Mouse (Mus musculus) hindbrain, embryonic 14.5 days (tissue): Measurements from ENCODE around the gene Vsig10l. TPM values are rescaled to one million over a fixed set of nuclear protein-coding genes. Genes with fewer than 3 reads are reported as not detected.

ENCODE experiments used
- ATAC-seq: fragments of 200-750 bp; cut with Nextera tagmentation; 2 replicates; pipeline ENCODE4 v1.8.0; 2017; ENCODE audit warnings: moderate number of reproducible peaks, mild to moderate bottlenecking, moderate TSS enrichment, moderate library complexity; ENCODE audit not compliant: low FRiP score
- DNase-seq: peaks from one replicate; pipeline ENCODE4 v3.0.0-alpha.2; 2015; ENCODE audit warnings: low spot score
- H3K27ac ChIP-seq: fragments of 300-500 bp; sonication (generic); 2 replicates; pipeline ENCODE4 v1.5.1; 2014; ENCODE audit warnings: mild to moderate bottlenecking, moderate library complexity
- H3K27me3 ChIP-seq: fragments of 300-500 bp; sonication (generic); 2 replicates; pipeline ENCODE4 v1.6.1; 2014; ENCODE audit warnings: mild to moderate bottlenecking, low read length, mixed read lengths; ENCODE audit not compliant: control insufficient read depth, insufficient read depth
- H3K36me3 ChIP-seq: fragments of 300-500 bp; sonication (generic); replicated peaks from 2 replicates; pipeline ENCODE4 v1.6.1; 2014; ENCODE audit not compliant: control insufficient read depth, insufficient read depth
- H3K4me1 ChIP-seq: fragments of 300-500 bp; sonication (generic); replicated peaks from 2 replicates; pipeline ENCODE4 v1.6.1; 2014; ENCODE audit warnings: antibody characterized with exemption, low read length, mixed read lengths; ENCODE audit not compliant: control insufficient read depth, insufficient read depth
- H3K4me2 ChIP-seq: fragments of 300-500 bp; sonication (generic); replicated peaks from 2 replicates; pipeline ENCODE4 v1.6.1; 2014; ENCODE audit warnings: mild to moderate bottlenecking, moderate library complexity
- H3K4me3 ChIP-seq: fragments of 300-500 bp; sonication (generic); replicated peaks from 2 replicates; pipeline ENCODE4 v1.5.1; 2014; ENCODE audit warnings: mild to moderate bottlenecking, low read length
- H3K9ac ChIP-seq: fragments of 300-500 bp; sonication (generic); 2 replicates; pipeline ENCODE4 v1.6.1; 2014
- H3K9me3 ChIP-seq: fragments of 300-500 bp; sonication (generic); 2 replicates; pipeline ENCODE4 v1.6.1; 2016; ENCODE audit warnings: low read length; ENCODE audit not compliant: control insufficient read depth
- WGBS: fragments of 180-500 bp; shearing (Covaris S2); extraction: QIAGEN DNeasy Blood & Tissue Kit; methylation state at CpG from one replicate; pipeline ENCODE4 v1.1.7; 2014; 5-methylcytosine and 5-hydroxymethylcytosine counted together
- polyA plus RNA-seq: library from polyadenylated mRNA; unstranded; fragments of >200 nt; fragmentation: Nextera tagmentation; extraction: Ambion mirVana; gene quantifications from 2 replicates; pipeline ENCODE4 v1.2.1, GENCODE M21; 2014

Gene Vsig10l
- 15.6 and 17.8 TPM in 2 replicates for polyA plus RNA-seq

DNA sequence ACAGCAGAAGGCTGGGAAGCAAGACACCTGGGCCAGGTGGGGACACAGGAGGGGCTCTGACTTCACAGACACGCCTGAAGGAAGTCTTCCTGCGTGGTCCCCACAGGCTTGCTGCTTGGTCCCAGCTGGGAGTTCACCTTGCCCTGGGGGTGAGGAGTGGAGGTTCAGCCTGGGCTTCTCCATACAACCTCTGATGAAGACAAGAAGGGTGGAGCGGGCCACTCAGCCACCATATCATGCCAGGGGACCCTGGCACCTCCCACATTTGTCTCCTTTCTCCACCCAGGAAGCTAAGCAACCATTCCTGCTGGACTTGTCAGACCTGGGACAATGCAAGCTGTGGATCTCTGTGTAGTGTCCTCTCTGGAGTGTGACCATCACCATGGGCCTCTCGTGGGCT, at the start of gene Vsig10l:
Gene Vsig10l, plus strand, starts transcription at position 301 of the 400 bp plus-strand sequence.
- Histone ChIP-seq H3K27ac (no peak within 1 kb of the TSS), H3K9me3 (no peaks in the 10 kb centered on the region), H3K4me3 (no peak within 1 kb of the TSS), H3K4me2 (no peak within 1 kb of the TSS), H3K27me3 (peaks cover 27% of the 10 kb centered on the region), H3K36me3 (no peaks in the 10 kb centered on the region), H3K9ac (no peak within 1 kb of the TSS), H3K4me1 (peaks cover 13% of the 10 kb centered on the region; the same call in 1 of the 2 replicates)
- 72% methylated on average over 4 of the region's 4 CpGs for WGBS
- ATAC-seq (no peak), DNase-seq (no peak)

DNA sequence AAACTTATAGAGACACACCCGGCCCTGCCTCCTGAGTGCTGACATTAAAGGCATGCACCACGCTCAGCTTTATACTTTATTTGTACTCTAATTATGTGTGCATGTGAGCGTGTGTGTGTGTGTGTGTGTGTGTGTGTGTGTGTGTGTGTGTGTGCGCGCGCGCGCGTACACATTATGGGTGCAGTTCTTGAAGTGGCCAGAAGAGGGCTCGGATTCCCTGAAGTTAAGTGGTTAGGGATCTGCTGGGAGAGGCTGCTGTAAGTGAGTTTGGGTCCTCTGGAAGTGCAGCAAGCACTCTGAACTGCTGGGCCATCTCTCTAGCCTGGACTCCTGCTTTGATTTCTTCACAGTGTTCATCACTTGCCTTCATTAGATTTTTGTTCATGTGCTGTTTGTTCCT, 45.7 kb upstream of the Vsig10l start:
- Histone ChIP-seq H3K4me1 (no peaks in the 10 kb centered on the region), H3K9me3 (no peaks in the 10 kb centered on the region), H3K4me3 (no peak overlapping the region), H3K4me2 (no peak overlapping the region), H3K27ac (no peak overlapping the region), H3K9ac (no peak overlapping the region), H3K27me3 (no peaks in the 10 kb centered on the region), H3K36me3 (no peaks in the 10 kb centered on the region)
- DNase-seq: no peak
- ATAC-seq: no peak
- 87% methylated on average over 10 of the region's 10 CpGs for WGBS

DNA sequence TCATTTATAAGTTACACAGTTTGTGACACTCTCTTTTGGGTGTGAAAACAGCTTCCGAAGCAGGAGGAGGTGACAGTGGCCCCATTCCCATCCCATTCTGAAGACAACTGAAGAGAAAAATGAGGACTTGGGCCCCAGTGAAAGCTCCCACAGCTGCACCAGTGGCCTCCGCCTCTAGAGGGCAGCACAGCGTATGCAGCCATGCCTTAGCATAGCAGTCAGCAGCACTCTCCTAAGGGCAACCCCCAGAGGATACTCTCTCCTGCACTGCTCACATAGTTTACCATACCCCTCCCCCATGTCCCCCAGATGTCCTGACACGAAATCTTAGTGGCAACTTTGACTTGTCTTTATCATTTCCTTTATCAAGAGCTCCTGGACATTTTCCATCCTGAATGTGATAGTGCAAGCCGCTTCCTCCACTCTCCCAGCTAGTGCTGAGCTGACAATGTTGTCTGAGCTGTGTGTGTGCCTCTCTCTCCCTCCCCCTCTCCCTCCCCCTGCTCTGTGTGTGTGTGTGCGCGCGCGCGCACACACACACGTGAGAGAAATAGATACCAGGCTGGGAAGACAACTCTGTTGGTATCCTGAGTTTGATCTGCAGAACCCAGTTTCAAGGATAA, 39.8 kb upstream of the Vsig10l start:
- peaks cover 5% of the 10 kb centered on the region; the same call in 1 of the 2 replicates for H3K4me1 ChIP-seq
- WGBS: 14% methylated on average over 11 of the region's 11 CpGs
- no peaks in the 10 kb centered on the region for H3K27me3 ChIP-seq
- DNase-seq (peak; percentile 86), ATAC-seq (peak; percentile 93)
- no peak overlapping the region for H3K4me3 ChIP-seq
- H3K9me3 ChIP-seq: no peaks in the 10 kb centered on the region
- no peaks in the 10 kb centered on the region for H3K36me3 ChIP-seq
- H3K4me2 ChIP-seq: peak overlapping the region; percentile 36
- H3K9ac ChIP-seq: no peak overlapping the region
- no peak overlapping the region for H3K27ac ChIP-seq

DNA sequence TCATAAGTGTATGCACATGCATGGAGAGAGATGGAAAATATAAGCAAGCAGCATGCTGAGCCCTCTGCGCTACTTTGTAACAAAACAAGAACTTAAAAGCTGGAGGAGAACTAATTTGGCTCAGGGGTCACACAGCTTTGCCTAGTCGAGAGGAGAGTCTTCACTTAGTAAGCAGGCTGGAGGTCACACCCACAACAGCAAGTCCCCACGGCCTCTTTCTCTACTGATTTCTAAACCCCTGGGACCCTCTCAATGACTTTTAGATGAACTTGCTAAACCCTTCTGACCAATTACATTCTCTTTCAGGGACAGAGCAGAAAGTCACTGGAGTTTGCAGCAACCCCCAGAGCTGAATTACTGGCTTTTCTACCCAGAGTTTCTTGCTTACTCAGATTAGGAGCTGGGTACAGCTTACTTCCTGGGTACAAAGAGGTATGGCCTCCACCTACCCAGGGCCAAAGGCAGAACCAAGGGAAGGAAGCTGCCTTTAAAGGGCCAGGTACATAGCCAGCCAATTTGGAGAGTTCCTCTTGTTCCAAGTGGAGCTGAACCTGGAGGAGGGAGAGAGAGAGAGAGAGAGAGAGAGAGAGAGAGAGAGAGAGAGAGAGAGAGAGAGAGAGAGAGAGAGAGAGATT, 38.8 kb upstream of the Vsig10l start:
- no peaks in the 10 kb centered on the region for H3K27me3 ChIP-seq
- ATAC-seq: no peak
- WGBS: 68% methylated on average over 3 of the region's 3 CpGs
- H3K4me2 ChIP-seq: no peak overlapping the region
- no peak for DNase-seq
- no peak overlapping the region for H3K9ac ChIP-seq
- peaks cover 5% of the 10 kb centered on the region; the same call in 1 of the 2 replicates for H3K4me1 ChIP-seq
- no peaks in the 10 kb centered on the region for H3K9me3 ChIP-seq
- H3K36me3 ChIP-seq: no peaks in the 10 kb centered on the region
- no peak overlapping the region for H3K27ac ChIP-seq
- no peak overlapping the region for H3K4me3 ChIP-seq

DNA sequence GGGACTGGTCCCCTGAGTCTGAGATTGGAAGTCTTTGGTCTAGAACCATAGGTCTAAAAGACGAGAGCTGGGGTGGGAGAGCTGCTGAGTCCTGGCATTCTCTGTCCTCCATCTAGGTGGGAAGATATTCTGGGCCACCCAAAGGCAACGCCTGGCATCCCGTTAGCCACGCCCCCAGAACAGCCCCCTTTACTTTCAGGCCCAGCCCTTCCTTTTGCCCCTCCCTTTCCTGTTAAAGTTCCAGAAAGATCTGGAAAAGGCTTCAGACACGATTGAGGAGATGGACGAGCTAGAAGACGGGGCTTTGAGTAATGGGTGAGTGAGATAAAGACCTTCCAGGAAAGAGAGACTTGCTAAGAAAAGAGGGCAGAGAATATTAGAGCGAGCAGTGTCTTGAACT, 35.5 kb upstream of the Vsig10l start, which contains the start of gene Lim2:
Gene Lim2, plus strand, starts transcription at position 265 of the 400 bp plus-strand sequence.
- Histone ChIP-seq H3K9me3 (no peaks in the 10 kb centered on the region), H3K27ac (no peak within 1 kb of the TSS), H3K4me2 (no peak within 1 kb of the TSS), H3K4me3 (no peak within 1 kb of the TSS), H3K4me1 (peaks cover 5% of the 10 kb centered on the region; the same call in 1 of the 2 replicates), H3K27me3 (no peaks in the 10 kb centered on the region), H3K9ac (no peak within 1 kb of the TSS), H3K36me3 (no peaks in the 10 kb centered on the region)
- DNase-seq (no peak), ATAC-seq (no peak)
- 89% methylated on average over 8 of the region's 8 CpGs for WGBS

DNA sequence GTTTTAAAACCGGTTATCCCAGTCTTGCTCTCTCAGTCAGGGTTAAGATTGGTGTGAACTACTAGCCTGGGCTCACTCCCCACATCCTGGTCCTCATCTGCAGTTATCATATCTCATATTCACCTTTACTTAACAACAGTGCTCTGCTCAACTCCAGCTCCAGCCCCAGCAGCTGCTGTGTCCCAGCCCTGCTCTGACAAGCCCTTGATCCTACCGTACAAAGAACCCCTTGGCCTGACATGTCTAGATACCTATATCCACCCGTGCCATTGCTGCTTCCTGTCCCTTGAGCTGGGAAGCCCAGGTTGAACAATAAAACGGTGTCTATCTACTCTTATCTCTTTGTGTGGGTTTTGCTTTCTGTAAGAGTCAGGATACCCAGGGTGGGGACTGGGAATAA, 33.5 kb upstream of the Vsig10l start:
- no peak overlapping the region for H3K27ac ChIP-seq
- no peaks in the 10 kb centered on the region for H3K4me1 ChIP-seq
- no peaks in the 10 kb centered on the region for H3K9me3 ChIP-seq
- DNase-seq (no peak), ATAC-seq (no peak)
- H3K4me2 ChIP-seq: no peak overlapping the region
- no peak overlapping the region for H3K9ac ChIP-seq
- no peaks in the 10 kb centered on the region for H3K27me3 ChIP-seq
- H3K36me3 ChIP-seq: no peaks in the 10 kb centered on the region
- no peak overlapping the region for H3K4me3 ChIP-seq
- WGBS: 71% methylated on average over 4 of the region's 4 CpGs

DNA sequence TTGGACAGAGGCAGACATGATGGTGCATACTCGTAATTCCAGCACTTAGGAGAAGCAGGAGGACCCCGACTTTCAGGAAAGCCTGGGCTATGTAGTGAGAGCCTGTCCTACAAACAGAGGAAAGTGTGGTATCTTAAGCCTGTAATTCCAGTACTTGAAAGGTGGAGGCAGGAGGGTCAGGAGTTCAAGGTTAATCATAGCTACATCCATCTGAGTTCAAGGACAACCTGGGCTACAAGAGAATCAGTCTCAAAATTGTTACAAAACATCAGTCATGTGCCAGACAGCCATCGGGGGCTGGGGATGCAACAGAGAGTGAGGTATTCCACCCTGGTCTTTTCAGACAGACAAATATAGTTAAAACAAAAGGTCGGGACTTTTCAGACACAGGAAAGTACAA, 30.1 kb upstream of the Vsig10l start:
- DNase-seq: no peak
- no peak overlapping the region for H3K27ac ChIP-seq
- no peaks in the 10 kb centered on the region for H3K4me1 ChIP-seq
- no peak overlapping the region for H3K4me2 ChIP-seq
- no peaks in the 10 kb centered on the region for H3K27me3 ChIP-seq
- ATAC-seq: no peak
- H3K36me3 ChIP-seq: no peaks in the 10 kb centered on the region
- no peaks in the 10 kb centered on the region for H3K9me3 ChIP-seq
- no peak overlapping the region for H3K4me3 ChIP-seq
- H3K9ac ChIP-seq: no peak overlapping the region
- 76% methylated on average over 4 of the region's 4 CpGs for WGBS

DNA sequence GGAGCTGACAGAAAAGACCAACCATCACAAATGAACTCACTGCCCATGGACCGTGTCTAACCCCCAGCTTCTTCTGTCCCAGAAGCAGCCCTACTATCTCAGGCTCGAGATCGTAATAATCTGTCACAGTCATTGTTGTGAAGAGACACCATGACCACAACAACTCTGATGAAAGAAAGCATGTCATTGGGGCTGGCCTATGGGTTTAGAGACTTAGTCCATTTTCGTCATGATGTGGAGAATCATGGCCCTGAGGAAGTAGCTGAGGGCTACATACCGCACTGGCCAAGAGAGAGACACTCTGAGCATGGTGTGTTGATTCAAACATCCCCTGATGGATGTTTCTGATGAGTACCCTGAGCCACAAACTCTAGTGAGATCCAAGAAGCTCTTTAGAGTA, 28.3 kb upstream of the Vsig10l start:
- Histone ChIP-seq H3K9me3 (no peaks in the 10 kb centered on the region), H3K9ac (no peak overlapping the region), H3K4me2 (no peak overlapping the region), H3K27ac (no peak overlapping the region), H3K36me3 (no peaks in the 10 kb centered on the region), H3K4me3 (no peak overlapping the region), H3K27me3 (no peaks in the 10 kb centered on the region), H3K4me1 (no peaks in the 10 kb centered on the region)
- 80% methylated on average over 5 of the region's 5 CpGs for WGBS
- DNase-seq: no peak
- no peak for ATAC-seq

DNA sequence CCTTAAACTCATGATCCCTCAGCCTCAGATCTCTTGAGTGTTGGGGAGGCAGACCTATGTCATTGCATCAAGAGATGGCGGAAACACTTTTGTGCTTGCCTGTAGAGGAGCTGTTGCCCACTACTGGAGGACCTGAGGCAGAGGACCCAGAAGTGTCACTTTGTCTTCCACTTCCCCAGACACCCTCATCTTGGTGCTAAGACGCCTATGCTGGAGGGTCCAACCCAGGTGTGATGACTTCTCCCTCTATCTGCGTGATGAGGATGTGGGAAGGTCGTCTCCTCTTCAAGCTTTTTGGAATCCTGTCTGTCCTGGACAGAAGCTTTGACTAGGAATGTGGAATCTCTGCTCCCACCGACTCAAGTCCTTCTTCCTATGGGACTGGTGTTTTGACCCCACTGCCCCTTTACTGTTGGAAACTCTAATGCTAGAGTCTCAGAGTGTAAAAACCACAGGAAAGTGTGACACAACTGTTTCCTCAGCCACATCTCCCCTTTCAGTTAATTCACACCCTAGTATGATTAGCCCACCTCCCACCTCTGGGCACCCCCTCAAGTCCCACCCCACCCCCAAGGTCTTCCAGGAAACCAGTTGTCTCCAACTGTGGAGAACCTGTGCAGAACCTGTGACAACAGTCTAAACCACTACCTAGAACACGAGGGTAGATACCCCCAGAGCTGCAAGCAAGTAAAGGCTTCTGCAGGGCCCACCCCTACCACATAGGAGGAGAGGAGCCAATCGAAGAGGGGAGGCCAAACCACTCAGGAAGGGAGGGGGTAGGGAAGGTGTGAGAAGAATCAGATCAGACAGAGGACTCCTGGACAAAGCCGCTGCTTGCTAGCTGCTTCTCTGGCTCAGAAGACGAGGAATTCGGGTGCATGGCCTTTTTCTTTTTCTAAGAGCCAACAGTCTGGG, 26.4 kb upstream of the Vsig10l start, which contains the start of gene Nkg7:
Gene Nkg7, plus strand, starts transcription at position 733 of the 915 bp plus-strand sequence.
- Histone ChIP-seq H3K9me3 (no peaks in the 10 kb centered on the region), H3K36me3 (no peaks in the 10 kb centered on the region), H3K27me3 (no peaks in the 10 kb centered on the region), H3K27ac (no peak within 1 kb of the TSS), H3K4me1 (no peaks in the 10 kb centered on the region), H3K9ac (no peak within 1 kb of the TSS), H3K4me2 (no peak within 1 kb of the TSS), H3K4me3 (no peak within 1 kb of the TSS)
- 82% methylated on average over 10 of the region's 10 CpGs for WGBS
- ATAC-seq (no peak), DNase-seq (no peak)
